Mouse (Mus musculus) brain, embryonic 14.5 days (tissue): ENCODE results near the gene Krt18.

Experiments used
- CTCF ChIP-seq: fragments of 200-500 bp; IDR thresholded peaks from 2 replicates; pipeline ENCODE4 v1.5.1; 2012; ENCODE audit warnings: inconsistent platforms, mild to moderate bottlenecking, moderate library complexity, borderline replicate concordance; ENCODE audit not compliant: insufficient read depth, insufficient read length; ENCODE audit errors: extremely low read depth
- POLR2A ChIP-seq: fragments of 200-500 bp; IDR thresholded peaks from 2 replicates; pipeline ENCODE4 v1.6.1; 2012; ENCODE audit warnings: mild to moderate bottlenecking, inconsistent platforms, borderline replicate concordance; ENCODE audit not compliant: poor library complexity, insufficient read depth, insufficient read length, severe bottlenecking; ENCODE audit errors: extremely low read depth

- TF ChIP-seq POLR2A, result no peak
- no peak for TF ChIP-seq CTCF
Observed at GRCm38 (mm10) chr15:102074876-102075585, 47.1 kb downstream of the Krt18 start.
